Mouse (Mus musculus) heart, embryonic 11.5 days (tissue): ENCODE results near the gene Ahnak. TPM values are rescaled to one million over a fixed set of nuclear protein-coding genes. Genes with fewer than 3 reads are reported as not detected.
A peak's percentile ranks its signal among the peaks of the same experiment; 100 is the strongest.

Experiments used
- ATAC-seq: fragments of 200-750 bp; cut with Nextera tagmentation; replicated peaks from 2 replicates; pipeline ENCODE4 v1.8.0; 2017; ENCODE audit warnings: moderate library complexity; ENCODE audit not compliant: insufficient number of reproducible peaks, low FRiP score, low TSS enrichment
- H3K27ac ChIP-seq: fragments of 300-500 bp; sonication (generic); 2 replicates; pipeline ENCODE4 v1.5.1; 2014; ENCODE audit warnings: mild to moderate bottlenecking, low read depth, low read length
- H3K27me3 ChIP-seq: fragments of 300-500 bp; sonication (generic); 2 replicates; pipeline ENCODE4 v1.6.1; 2014; ENCODE audit warnings: mild to moderate bottlenecking, low read length, mixed read lengths; ENCODE audit not compliant: control insufficient read depth, insufficient read depth
- H3K36me3 ChIP-seq: fragments of 300-500 bp; sonication (generic); 2 replicates; pipeline ENCODE4 v1.6.1; 2014; ENCODE audit warnings: mild to moderate bottlenecking, low read length, moderate library complexity, mixed read lengths; ENCODE audit not compliant: control insufficient read depth, insufficient read depth
- H3K4me1 ChIP-seq: fragments of 300-500 bp; sonication (generic); 2 replicates; pipeline ENCODE4 v1.6.1; 2014; ENCODE audit warnings: low read length; ENCODE audit not compliant: control insufficient read depth, insufficient read depth
- H3K4me2 ChIP-seq: fragments of 300-500 bp; sonication (generic); 2 replicates; pipeline ENCODE4 v1.6.1; 2014; ENCODE audit warnings: mild to moderate bottlenecking, moderate library complexity
- H3K4me3 ChIP-seq: fragments of 300-500 bp; sonication (generic); 2 replicates; pipeline ENCODE4 v1.5.1; 2014; ENCODE audit warnings: low read depth, low read length
- H3K9ac ChIP-seq: fragments of 300-500 bp; sonication (generic); 2 replicates; pipeline ENCODE4 v1.6.1; 2014; ENCODE audit warnings: mild to moderate bottlenecking, low read depth, low read length, moderate library complexity
- H3K9me3 ChIP-seq: fragments of 300-500 bp; sonication (generic); replicated peaks from 2 replicates; pipeline ENCODE4 v1.6.1; 2016; ENCODE audit warnings: low read length; ENCODE audit not compliant: control insufficient read depth
- WGBS: fragments of 180-500 bp; shearing (Covaris S2); extraction: QIAGEN DNeasy Blood & Tissue Kit; methylation state at CpG from one replicate; pipeline ENCODE4 v1.1.7; 2014; ENCODE audit not compliant: insufficient replicate concordance; 5-methylcytosine and 5-hydroxymethylcytosine counted together
- polyA plus RNA-seq: library from polyadenylated mRNA; unstranded; fragments of >200 nt; fragmentation: Nextera tagmentation; extraction: Ambion mirVana; gene quantifications from 2 replicates; pipeline ENCODE4 v1.2.1, GENCODE M21; 2014

Gene Ahnak
- polyA plus RNA-seq, 1 experiment from 2014 or later, result 17.4 TPM

- Histone ChIP-seq H3K4me2 (no peak overlapping the region), H3K9me3 (no peaks in the 10 kb centered on the region), H3K27ac (peak overlapping the region; percentile 6; the same call in 1 of the 2 replicates), H3K27me3 (no peaks in the 10 kb centered on the region), H3K36me3 (no peaks in the 10 kb centered on the region), H3K4me1 (peaks cover 15% of the 10 kb centered on the region), H3K4me3 (no peak overlapping the region), H3K9ac (no peak overlapping the region)
- WGBS, result 56% methylated on average over 5 of the region's 5 CpGs
- ATAC-seq, result 0 out of 2 replicates have a peak, but pooled peaks have one; percentile 8
Observed at GRCm38 (mm10) chr19:9106096-9106495, 117.0 kb downstream of the Ahnak start.

DNA sequence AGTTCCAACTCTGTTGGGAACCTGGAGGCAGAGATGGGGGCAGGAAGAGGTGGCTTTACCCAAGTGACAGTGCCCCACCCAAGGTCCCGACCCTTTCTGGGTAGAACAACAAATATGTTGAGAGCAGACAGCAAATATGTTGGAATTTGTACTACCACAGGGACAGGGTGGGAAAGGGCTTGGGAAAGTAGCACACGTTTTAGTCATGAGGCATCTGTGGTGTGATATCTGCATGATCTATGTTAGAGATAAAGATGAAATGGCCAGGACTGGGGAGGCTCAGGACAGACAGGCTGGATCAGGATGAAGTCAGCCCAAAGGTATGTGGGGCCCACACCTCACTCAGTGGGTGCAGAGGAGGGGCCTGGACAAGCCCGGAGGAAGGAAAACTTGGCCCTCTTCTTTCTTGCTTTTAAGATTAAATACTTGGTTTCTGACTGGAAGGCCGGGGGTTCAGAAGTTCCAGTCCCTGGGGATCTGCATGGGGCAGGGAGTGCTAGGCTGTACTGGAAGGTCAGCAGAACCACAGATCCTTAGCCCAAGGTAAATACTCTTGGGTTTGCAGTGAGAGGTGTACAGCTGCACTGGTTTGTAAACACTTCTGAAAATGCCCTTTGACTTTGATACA is 117.8 kb downstream of the Ahnak start:
- Histone ChIP-seq H3K27ac (peak overlapping the region; percentile 6), H3K4me2 (no peak overlapping the region), H3K9ac (peak overlapping the region; percentile 2; the same call in 1 of the 2 replicates), H3K4me1 (peaks cover 15% of the 10 kb centered on the region), H3K9me3 (no peaks in the 10 kb centered on the region), H3K27me3 (no peaks in the 10 kb centered on the region), H3K4me3 (no peak overlapping the region), H3K36me3 (no peaks in the 10 kb centered on the region)
- ATAC-seq, result peak; percentile 55; the same call in 1 of the 2 replicates
- WGBS, result 15% methylated on average over 4 of the region's 4 CpGs

DNA sequence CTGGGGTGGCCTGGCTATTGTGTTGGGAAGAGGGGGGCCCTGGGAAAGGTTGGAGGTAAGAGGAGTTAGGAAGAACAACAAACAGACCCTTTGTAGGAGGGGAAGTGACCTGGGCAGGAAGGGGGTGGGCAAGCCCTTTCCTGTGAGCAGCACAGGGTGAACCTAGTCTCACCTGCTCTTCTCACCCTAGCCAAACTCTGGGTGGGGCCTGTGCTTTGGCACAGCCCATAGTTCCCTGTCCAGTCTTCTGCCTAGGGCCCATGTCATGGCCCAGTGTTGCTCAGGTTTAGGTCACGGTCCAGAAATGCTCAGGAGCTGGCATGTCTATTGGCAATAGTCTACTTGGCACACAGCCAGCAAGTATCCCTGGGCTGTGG is 118.3 kb downstream of the Ahnak start:
- Histone ChIP-seq H3K9me3 (no peaks in the 10 kb centered on the region), H3K9ac (peak overlapping the region; percentile 2; the same call in 1 of the 2 replicates), H3K4me1 (peaks cover 17% of the 10 kb centered on the region), H3K4me3 (no peak overlapping the region), H3K27me3 (no peaks in the 10 kb centered on the region), H3K27ac (0 out of 2 replicates have a peak overlapping the region, but pooled peaks have one; percentile 6), H3K4me2 (no peak overlapping the region), H3K36me3 (no peaks in the 10 kb centered on the region)
- ATAC-seq, result peak; percentile 53
- 63% methylated on average over 1 of the region's 1 CpGs for WGBS

GRCm38 (mm10) chr19:9108536-9108935 is 119.5 kb downstream of the Ahnak start:
- ATAC-seq, result no peak
- no peak overlapping the region for H3K27ac ChIP-seq
- no peaks in the 10 kb centered on the region for H3K27me3 ChIP-seq
- 73% methylated on average over 1 of the region's 1 CpGs for WGBS
- H3K4me1 ChIP-seq, result peaks cover 17% of the 10 kb centered on the region
- H3K4me3 ChIP-seq, result no peak overlapping the region
- no peak overlapping the region for H3K9ac ChIP-seq
- no peaks in the 10 kb centered on the region for H3K9me3 ChIP-seq
- H3K4me2 ChIP-seq, result no peak overlapping the region
- no peaks in the 10 kb centered on the region for H3K36me3 ChIP-seq

DNA sequence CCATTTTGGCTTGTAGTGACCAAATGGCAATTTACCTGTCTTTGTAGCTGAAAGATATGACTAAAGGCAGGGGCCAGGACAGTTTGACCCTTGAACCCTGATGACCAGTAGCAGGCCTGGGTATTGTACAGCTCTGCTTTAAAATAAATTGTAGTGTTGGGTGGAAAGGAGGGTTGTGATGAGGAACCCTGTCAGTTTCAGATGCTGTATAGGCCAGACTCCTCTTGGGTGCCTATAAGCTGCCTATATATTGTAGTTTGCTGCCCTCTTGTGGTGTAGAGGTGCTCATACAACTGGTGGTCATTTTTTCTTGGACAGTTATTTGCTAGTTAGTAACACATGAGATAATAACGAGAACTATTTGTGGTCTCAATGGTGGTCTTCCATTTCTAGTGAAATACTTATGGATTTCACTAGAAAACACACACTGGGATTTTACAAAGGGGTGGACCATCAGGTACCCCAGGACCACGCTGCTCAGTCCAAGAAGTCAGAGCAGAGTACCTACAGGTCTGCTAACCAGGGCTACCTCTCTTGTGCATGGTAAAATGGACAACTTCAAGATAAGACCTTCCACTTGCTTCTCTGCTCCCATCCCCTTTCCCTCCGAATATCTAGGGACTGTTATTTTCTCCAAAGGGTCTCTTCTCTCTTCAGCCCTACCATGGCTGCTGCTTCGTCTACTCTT is 121.2 kb downstream of the Ahnak start:
- WGBS, result 45% methylated on average over 4 of the region's 4 CpGs
- no peak overlapping the region for H3K4me3 ChIP-seq
- H3K36me3 ChIP-seq, result no peaks in the 10 kb centered on the region
- H3K9me3 ChIP-seq, result no peaks in the 10 kb centered on the region
- no peaks in the 10 kb centered on the region for H3K27me3 ChIP-seq
- H3K4me1 ChIP-seq, result peaks cover 17% of the 10 kb centered on the region
- no peak overlapping the region for H3K4me2 ChIP-seq
- H3K9ac ChIP-seq, result no peak overlapping the region
- ATAC-seq, result peak; percentile 43
- H3K27ac ChIP-seq, result no peak overlapping the region

DNA sequence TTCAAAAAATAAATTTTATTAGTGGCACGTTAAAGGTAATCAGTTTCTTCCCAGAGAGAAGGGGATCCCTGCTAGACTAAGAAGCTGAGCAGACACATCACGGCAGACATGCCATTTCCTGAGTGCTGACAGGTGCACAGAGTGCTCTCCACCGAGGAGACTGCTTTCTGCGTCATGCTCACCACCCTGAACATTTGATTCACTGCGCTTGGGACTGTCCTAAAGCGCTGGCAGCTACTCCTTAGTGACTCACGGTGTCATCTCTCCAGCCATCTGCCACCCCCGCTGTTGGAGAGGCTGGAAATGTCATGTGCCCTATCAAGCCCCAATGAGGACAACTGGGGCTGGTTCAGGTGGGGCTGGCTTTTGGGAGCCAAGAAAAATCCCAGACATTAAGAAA is 123.0 kb downstream of the Ahnak start:
- Histone ChIP-seq H3K4me3 (no peak overlapping the region), H3K4me2 (no peak overlapping the region), H3K27ac (no peak overlapping the region), H3K9me3 (no peaks in the 10 kb centered on the region), H3K27me3 (no peaks in the 10 kb centered on the region), H3K4me1 (peaks cover 7% of the 10 kb centered on the region), H3K9ac (no peak overlapping the region), H3K36me3 (no peaks in the 10 kb centered on the region)
- ATAC-seq, result no peak
- 34% methylated on average over 8 of the region's 8 CpGs for WGBS

DNA sequence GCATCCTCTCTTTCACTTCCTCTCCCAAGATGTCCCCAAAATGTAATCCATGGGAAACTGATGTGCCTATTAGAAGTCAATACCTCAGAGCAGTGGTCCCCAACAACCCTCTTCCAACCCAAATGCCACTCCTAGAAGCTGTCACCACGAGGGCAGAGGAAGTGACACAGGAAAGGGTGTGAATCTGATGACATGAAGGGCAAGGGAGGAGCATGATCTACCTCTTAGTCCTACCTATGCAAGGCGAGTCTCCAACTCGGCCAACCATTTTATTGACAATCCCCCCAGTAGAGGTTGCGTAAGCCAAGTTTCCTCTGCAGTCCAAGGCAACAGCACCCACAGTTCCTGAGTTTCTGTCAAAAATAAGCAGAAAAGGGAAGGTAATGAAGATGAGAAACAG is 127.2 kb downstream of the Ahnak start:
- 78% methylated on average over 4 of the region's 4 CpGs for WGBS
- H3K36me3 ChIP-seq, result no peaks in the 10 kb centered on the region; the same call in 1 of the 2 replicates
- H3K27me3 ChIP-seq, result no peaks in the 10 kb centered on the region
- H3K9ac ChIP-seq, result no peak overlapping the region
- no peak overlapping the region for H3K27ac ChIP-seq
- no peak overlapping the region for H3K4me2 ChIP-seq
- no peak overlapping the region for H3K4me3 ChIP-seq
- no peaks in the 10 kb centered on the region for H3K9me3 ChIP-seq
- no peak for ATAC-seq
- 0 out of 2 replicates have a peak, but pooled peaks cover 2% of the 10 kb centered on the region for H3K4me1 ChIP-seq

DNA sequence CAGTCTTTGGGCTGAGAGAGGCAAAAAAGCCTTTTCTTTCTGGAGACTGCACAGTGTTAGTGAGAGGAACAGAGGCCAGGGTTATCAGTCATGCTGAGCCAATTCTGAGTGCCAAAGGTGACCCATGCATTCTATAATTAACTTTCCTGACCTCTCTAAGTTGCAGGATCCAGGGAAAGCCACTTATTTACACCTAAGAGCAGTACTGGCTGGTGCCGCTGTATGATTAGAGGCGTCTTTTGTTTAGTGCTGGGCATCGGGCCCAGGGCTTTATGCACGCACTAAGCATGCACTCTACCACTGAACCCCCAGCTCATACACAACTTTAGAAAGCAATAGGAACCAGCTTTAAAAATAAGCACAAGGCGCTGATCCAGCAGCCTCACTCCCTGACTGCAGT is 128.2 kb downstream of the Ahnak start:
- no peaks in the 10 kb centered on the region; the same call in 1 of the 2 replicates for H3K36me3 ChIP-seq
- H3K9me3 ChIP-seq, result no peaks in the 10 kb centered on the region
- 49% methylated on average over 5 of the region's 5 CpGs for WGBS
- H3K27ac ChIP-seq, result no peak overlapping the region
- ATAC-seq, result no peak; the same call in 1 of the 2 replicates
- H3K27me3 ChIP-seq, result no peaks in the 10 kb centered on the region
- no peak overlapping the region for H3K4me2 ChIP-seq
- no peak overlapping the region for H3K4me3 ChIP-seq
- H3K4me1 ChIP-seq, result no peaks in the 10 kb centered on the region
- no peak overlapping the region for H3K9ac ChIP-seq
